Mouse (Mus musculus): ENCODE results near the gene Tprg. TPM values are rescaled to one million over a fixed set of nuclear protein-coding genes. Genes with fewer than 3 reads are reported as not detected.

Gene Tprg
- polyA plus RNA-seq, 1 experiment from 2014 or later, result not detected

DNA sequence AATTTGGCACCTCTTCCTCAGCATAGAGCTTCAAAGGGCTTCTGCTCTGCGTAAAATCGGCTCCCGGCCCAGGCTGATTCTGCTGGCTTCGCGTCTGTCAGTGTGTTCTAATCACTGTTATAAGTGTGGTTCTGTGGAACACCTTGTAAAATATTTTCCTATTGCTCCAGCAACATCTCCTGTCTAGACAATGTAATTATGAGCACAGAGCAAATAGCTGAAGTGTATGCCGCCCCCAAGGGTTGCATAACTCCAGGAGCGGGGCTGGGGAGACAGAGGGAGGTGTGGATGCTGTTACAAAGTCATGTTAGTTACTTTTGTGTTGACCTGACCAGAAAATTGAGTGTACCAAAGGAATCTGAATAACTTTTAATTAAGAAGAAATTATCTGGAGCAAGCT lies 81.2 kb downstream of the Tprg start:
- Histone ChIP-seq H3K9ac (ENCODE audit: low read length) (no peak overlapping the region), H3K4me1 (ENCODE audit: control insufficient read depth, insufficient read depth, low read length) (no peaks in the 10 kb centered on the region), H3K4me3 (ENCODE audit: low read depth, low read length) (no peak overlapping the region), H3K4me2 (ENCODE audit: low read length) (no peak overlapping the region), H3K36me3 (ENCODE audit: control insufficient read depth, insufficient read depth, low read length) (no peaks in the 10 kb centered on the region), H3K27ac (ENCODE audit: low read depth, low read length) (no peak overlapping the region), H3K9me3 (replicated peaks; ENCODE audit: control insufficient read depth, low read length) (no peaks in the 10 kb centered on the region), H3K27me3 (replicated peaks; ENCODE audit: control insufficient read depth, insufficient read depth, low read length) (no peaks in the 10 kb centered on the region)
- WGBS, result 82% methylated on average over 7 of the region's 7 CpGs
- ATAC-seq (no peak), DNase-seq (ENCODE audit: low spot score) (no peak)

DNA sequence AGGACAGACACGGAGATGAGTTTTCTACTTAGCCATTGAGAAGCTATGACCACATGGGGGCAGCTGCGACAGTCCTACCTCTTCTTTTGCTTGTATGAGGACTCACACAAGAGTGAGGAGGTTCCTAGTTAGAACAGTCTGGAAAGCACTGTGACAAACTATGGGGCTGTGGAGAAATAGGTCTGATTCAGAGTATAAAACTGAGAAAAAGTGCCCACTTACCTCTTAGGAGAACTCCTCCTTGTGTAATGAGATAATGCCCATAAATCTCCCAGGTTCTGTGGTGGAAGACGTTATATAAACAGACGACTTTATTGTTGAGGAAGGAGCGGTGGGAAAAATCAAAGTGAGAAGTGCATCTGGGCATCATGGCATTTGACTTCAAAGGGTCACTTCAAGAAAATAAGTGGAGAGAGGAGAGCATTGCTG lies 83.4 kb downstream of the Tprg start:
- Histone ChIP-seq H3K4me3 (ENCODE audit: low read depth, low read length) (no peak overlapping the region), H3K9me3 (replicated peaks; ENCODE audit: control insufficient read depth, low read length) (no peaks in the 10 kb centered on the region), H3K4me1 (ENCODE audit: control insufficient read depth, insufficient read depth, low read length) (no peaks in the 10 kb centered on the region), H3K36me3 (ENCODE audit: control insufficient read depth, insufficient read depth, low read length) (no peaks in the 10 kb centered on the region), H3K27ac (ENCODE audit: low read depth, low read length) (no peak overlapping the region), H3K9ac (ENCODE audit: low read length) (no peak overlapping the region), H3K27me3 (replicated peaks; ENCODE audit: control insufficient read depth, insufficient read depth, low read length) (no peaks in the 10 kb centered on the region), H3K4me2 (ENCODE audit: low read length) (no peak overlapping the region)
- 74% methylated on average over 5 of the region's 5 CpGs for WGBS
- DNase-seq (ENCODE audit: low spot score) (no peak), ATAC-seq (no peak)

DNA sequence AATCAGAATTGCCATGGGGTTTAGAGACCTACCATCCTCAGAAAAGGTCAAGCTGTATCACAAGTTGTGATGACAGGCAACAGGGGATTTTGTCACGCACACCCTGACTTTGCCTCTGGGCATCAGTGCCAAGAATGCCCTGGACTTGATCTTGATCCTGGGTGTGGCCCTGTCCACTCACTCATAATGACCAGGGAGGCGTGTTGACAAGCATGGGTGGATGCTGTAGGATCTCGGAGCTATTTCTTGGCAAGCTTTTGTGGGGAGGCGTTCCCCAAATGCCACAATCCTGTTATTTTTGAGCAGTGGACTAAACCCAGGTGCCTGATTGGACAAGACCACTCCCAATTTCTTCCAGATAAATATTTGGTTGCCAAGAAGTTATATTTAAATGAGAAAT lies 87.5 kb downstream of the Tprg start:
- Histone ChIP-seq H3K36me3 (ENCODE audit: control insufficient read depth, insufficient read depth, low read length) (no peaks in the 10 kb centered on the region), H3K9me3 (replicated peaks; ENCODE audit: control insufficient read depth, low read length) (no peaks in the 10 kb centered on the region), H3K4me2 (ENCODE audit: low read length) (no peak overlapping the region), H3K4me1 (ENCODE audit: control insufficient read depth, insufficient read depth, low read length) (no peaks in the 10 kb centered on the region), H3K27ac (ENCODE audit: low read depth, low read length) (no peak overlapping the region), H3K4me3 (ENCODE audit: low read depth, low read length) (no peak overlapping the region), H3K9ac (ENCODE audit: low read length) (no peak overlapping the region), H3K27me3 (replicated peaks; ENCODE audit: control insufficient read depth, insufficient read depth, low read length) (no peaks in the 10 kb centered on the region)
- ATAC-seq, result no peak
- 90% methylated on average over 4 of the region's 4 CpGs for WGBS
- no peak for DNase-seq (ENCODE audit: low spot score)

DNA sequence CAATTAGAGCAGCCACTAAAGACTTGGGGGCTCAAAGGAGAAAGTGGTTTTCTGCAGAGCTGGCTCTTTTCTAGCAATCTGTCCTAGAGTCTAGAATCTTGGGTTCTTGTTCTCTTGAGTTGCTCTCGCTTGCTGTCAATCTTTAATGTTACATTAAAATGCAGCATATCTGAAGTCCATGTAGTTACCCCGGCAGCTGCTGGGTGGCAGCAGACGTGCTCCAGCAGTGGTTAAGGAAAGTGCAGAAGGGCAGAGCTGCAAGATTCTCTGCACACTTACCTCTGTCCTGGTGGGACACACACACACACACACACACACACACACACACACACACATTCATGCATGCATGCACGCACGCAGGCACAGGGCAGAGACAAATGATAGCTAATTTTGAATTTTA lies 88.2 kb downstream of the Tprg start:
- no peaks in the 10 kb centered on the region for H3K4me1 ChIP-seq (ENCODE audit: control insufficient read depth, insufficient read depth, low read length)
- ATAC-seq (no peak), DNase-seq (ENCODE audit: low spot score) (peak; percentile 24)
- no peak overlapping the region for H3K9ac ChIP-seq (ENCODE audit: low read length)
- H3K36me3 ChIP-seq (ENCODE audit: control insufficient read depth, insufficient read depth, low read length), result no peaks in the 10 kb centered on the region
- 60% methylated on average over 5 of the region's 5 CpGs for WGBS
- H3K27ac ChIP-seq (ENCODE audit: low read depth, low read length), result no peak overlapping the region
- H3K4me3 ChIP-seq (ENCODE audit: low read depth, low read length), result no peak overlapping the region
- H3K27me3 ChIP-seq (replicated peaks; ENCODE audit: control insufficient read depth, insufficient read depth, low read length), result no peaks in the 10 kb centered on the region
- no peak overlapping the region for H3K4me2 ChIP-seq (ENCODE audit: low read length)
- no peaks in the 10 kb centered on the region for H3K9me3 ChIP-seq (replicated peaks; ENCODE audit: control insufficient read depth, low read length)

DNA sequence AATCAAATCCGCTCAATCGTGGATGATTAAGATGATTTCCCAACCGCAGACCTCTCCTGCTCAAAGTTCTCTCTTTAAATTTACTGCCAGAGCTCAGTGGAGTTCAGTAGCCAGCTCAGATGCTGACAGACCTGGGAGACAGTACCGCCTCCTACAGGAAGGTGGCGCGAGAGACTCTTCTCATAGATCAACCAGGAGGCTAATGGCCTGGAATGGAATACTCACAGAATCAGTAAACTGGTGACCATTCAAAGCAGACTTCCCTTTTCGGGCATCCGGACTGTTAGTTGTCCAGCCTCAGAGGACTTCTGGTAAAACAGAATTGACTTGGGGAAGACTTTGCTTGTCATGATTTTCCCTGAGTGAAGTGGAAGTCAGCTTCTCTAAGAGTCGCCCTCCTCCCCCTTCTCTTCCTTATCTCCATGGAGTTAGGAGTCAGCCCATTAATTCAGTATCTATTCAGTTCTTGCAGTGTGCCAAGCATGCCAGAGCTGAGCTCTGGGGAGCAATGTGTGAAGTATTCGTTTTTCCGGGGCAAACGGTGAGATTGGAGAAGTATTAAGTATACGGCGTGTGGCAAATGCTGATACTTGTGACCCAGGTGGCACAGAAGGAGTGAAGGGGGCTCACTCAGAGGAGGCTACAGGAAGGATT lies 90.2 kb downstream of the Tprg start:
- no peaks in the 10 kb centered on the region for H3K27me3 ChIP-seq (replicated peaks; ENCODE audit: control insufficient read depth, insufficient read depth, low read length)
- H3K4me3 ChIP-seq (ENCODE audit: low read depth, low read length), result no peak overlapping the region
- H3K36me3 ChIP-seq (ENCODE audit: control insufficient read depth, insufficient read depth, low read length), result no peaks in the 10 kb centered on the region
- H3K4me1 ChIP-seq (ENCODE audit: control insufficient read depth, insufficient read depth, low read length), result no peaks in the 10 kb centered on the region
- WGBS, result 37% methylated on average over 14 of the region's 14 CpGs
- no peak overlapping the region for H3K9ac ChIP-seq (ENCODE audit: low read length)
- peak; percentile 72 for ATAC-seq
- no peak overlapping the region for H3K4me2 ChIP-seq (ENCODE audit: low read length)
- H3K27ac ChIP-seq (ENCODE audit: low read depth, low read length), result no peak overlapping the region
- H3K9me3 ChIP-seq (replicated peaks; ENCODE audit: control insufficient read depth, low read length), result no peaks in the 10 kb centered on the region
- DNase-seq (ENCODE audit: low spot score), result peak; percentile 84

DNA sequence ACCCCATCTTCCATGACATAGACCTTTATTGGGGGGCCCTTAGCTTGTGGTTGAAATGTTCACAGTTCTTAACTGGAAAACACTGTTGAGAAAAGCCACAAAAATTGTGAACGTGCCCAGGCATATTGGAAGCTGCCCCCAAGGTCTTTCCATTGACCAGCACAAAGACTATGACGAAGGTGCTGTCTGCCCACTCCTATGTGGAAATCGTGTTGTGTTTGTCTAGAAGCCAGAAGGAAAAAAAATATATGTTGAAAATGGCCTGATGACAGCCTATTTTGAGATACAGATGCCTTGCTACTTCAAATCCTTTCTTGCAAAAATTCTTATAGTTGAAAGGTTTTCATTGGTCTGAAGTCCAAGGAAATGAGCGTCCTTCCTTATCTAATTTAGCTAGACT lies 91.1 kb downstream of the Tprg start:
- H3K27me3 ChIP-seq (replicated peaks; ENCODE audit: control insufficient read depth, insufficient read depth, low read length), result no peaks in the 10 kb centered on the region
- H3K4me3 ChIP-seq (ENCODE audit: low read depth, low read length), result no peak overlapping the region
- no peak overlapping the region for H3K27ac ChIP-seq (ENCODE audit: low read depth, low read length)
- no peak overlapping the region for H3K4me2 ChIP-seq (ENCODE audit: low read length)
- DNase-seq (ENCODE audit: low spot score) (no peak), ATAC-seq (no peak)
- H3K4me1 ChIP-seq (ENCODE audit: control insufficient read depth, insufficient read depth, low read length), result no peaks in the 10 kb centered on the region
- H3K36me3 ChIP-seq (ENCODE audit: control insufficient read depth, insufficient read depth, low read length), result no peaks in the 10 kb centered on the region
- no peaks in the 10 kb centered on the region for H3K9me3 ChIP-seq (replicated peaks; ENCODE audit: control insufficient read depth, low read length)
- no peak overlapping the region for H3K9ac ChIP-seq (ENCODE audit: low read length)
- 90% methylated on average over 4 of the region's 4 CpGs for WGBS

DNA sequence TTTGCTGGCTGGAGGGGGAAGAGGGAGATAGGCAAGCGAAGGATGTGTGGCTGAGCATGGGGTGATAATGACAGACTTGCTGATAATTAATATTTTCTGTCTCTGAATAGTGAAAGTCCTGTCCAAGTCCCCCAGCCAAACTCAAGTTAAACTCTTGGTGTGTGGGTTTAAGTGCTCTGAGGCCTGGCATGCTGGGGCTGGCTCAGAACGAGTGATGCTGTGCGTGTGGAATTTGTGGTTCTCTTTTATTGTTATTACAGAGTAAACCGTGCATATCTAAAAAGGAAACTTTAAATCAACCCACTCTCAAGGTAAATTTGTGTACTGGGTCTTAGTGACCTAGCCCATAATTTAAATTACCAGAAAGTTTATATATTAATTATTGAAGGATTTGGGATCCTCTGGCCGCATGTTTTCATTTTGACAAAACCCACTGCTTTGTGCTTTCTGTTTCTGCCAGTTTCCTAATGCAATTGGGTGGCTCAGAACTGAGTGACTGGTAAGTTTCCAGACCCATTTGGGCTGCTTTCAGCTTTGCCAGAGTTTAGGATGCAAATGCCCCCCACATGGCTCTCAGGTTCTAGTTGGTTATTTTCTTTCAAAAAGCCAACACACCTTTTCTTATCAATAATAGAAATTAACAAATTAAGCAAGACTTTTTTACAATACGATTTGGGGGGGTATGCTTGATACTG lies 99.0 kb downstream of the Tprg start:
- no peaks in the 10 kb centered on the region for H3K9me3 ChIP-seq (replicated peaks; ENCODE audit: control insufficient read depth, low read length)
- no peaks in the 10 kb centered on the region for H3K4me1 ChIP-seq (ENCODE audit: control insufficient read depth, insufficient read depth, low read length)
- H3K36me3 ChIP-seq (ENCODE audit: control insufficient read depth, insufficient read depth, low read length), result no peaks in the 10 kb centered on the region
- 84% methylated on average over 6 of the region's 6 CpGs for WGBS
- ATAC-seq (no peak), DNase-seq (ENCODE audit: low spot score) (no peak)
- no peak overlapping the region for H3K4me2 ChIP-seq (ENCODE audit: low read length)
- no peak overlapping the region for H3K27ac ChIP-seq (ENCODE audit: low read depth, low read length)
- H3K4me3 ChIP-seq (ENCODE audit: low read depth, low read length), result no peak overlapping the region
- no peaks in the 10 kb centered on the region for H3K27me3 ChIP-seq (replicated peaks; ENCODE audit: control insufficient read depth, insufficient read depth, low read length)
- H3K9ac ChIP-seq (ENCODE audit: low read length), result no peak overlapping the region

DNA sequence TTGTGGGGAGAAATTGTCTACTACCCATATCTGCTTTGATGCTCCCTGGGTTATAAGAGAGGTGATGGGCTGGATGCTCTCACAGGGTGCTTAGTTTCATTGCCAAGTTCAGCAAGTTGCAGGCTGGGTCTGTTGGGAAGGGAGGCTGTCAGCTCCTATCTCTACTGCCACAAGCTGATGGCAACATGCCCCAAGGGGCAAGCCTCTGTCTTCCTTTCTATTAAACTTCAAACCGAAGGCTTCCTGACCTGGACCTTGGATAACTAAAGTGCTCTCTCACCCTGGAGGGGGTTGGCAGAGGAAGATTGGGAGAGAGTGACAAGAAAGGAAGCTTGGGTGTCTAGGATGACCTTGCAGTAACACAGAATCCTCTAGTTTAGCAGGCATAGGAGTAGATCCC lies 108.1 kb downstream of the Tprg start:
- Histone ChIP-seq H3K36me3 (ENCODE audit: control insufficient read depth, insufficient read depth, low read length) (no peaks in the 10 kb centered on the region), H3K27ac (ENCODE audit: low read depth, low read length) (no peak overlapping the region), H3K9ac (ENCODE audit: low read length) (no peak overlapping the region), H3K9me3 (replicated peaks; ENCODE audit: control insufficient read depth, low read length) (no peaks in the 10 kb centered on the region), H3K4me3 (ENCODE audit: low read depth, low read length) (no peak overlapping the region), H3K27me3 (replicated peaks; ENCODE audit: control insufficient read depth, insufficient read depth, low read length) (no peaks in the 10 kb centered on the region), H3K4me1 (ENCODE audit: control insufficient read depth, insufficient read depth, low read length) (no peaks in the 10 kb centered on the region), H3K4me2 (ENCODE audit: low read length) (no peak overlapping the region)
- DNase-seq (ENCODE audit: low spot score) (no peak), ATAC-seq (no peak)
- WGBS, result 84% methylated on average over 1 of the region's 1 CpGs

DNA sequence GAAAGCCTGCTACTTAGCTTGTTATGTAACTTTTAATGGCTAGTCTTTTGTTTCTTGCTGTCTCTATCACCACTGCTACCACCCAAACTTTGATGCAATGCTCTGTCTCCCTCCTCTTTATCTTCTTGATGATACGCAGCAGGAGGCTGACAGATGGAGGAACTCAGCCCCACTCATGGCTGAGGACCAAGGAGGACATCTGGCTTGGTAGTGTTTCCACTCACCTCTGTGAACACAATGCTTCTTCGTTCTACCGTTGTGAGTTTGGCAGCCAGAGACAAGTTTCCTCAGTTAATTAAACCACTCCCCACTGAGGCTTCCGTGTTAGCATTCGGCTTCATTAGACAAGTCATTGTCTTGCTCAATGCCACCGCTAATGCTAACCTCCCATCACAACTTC lies 117.5 kb downstream of the Tprg start:
- DNase-seq (ENCODE audit: low spot score), result peak; percentile 68
- H3K27ac ChIP-seq (ENCODE audit: low read depth, low read length), result no peak overlapping the region
- ATAC-seq, result peak; percentile 35; the same call in 1 of the 2 replicates
- peaks cover 11% of the 10 kb centered on the region for H3K4me1 ChIP-seq (ENCODE audit: control insufficient read depth, insufficient read depth, low read length)
- no peaks in the 10 kb centered on the region for H3K27me3 ChIP-seq (replicated peaks; ENCODE audit: control insufficient read depth, insufficient read depth, low read length)
- 14% methylated on average over 6 of the region's 6 CpGs for WGBS
- no peaks in the 10 kb centered on the region for H3K9me3 ChIP-seq (replicated peaks; ENCODE audit: control insufficient read depth, low read length)
- H3K4me3 ChIP-seq (ENCODE audit: low read depth, low read length), result no peak overlapping the region
- no peak overlapping the region for H3K9ac ChIP-seq (ENCODE audit: low read length)
- H3K36me3 ChIP-seq (ENCODE audit: control insufficient read depth, insufficient read depth, low read length), result no peaks in the 10 kb centered on the region
- H3K4me2 ChIP-seq (ENCODE audit: low read length), result no peak overlapping the region

All from forebrain, embryonic 14.5 days (tissue).